Mouse (Mus musculus): Measurements from ENCODE around the gene Pspn. TPM values are rescaled to one million over a fixed set of nuclear protein-coding genes. Genes with fewer than 3 reads are reported as not detected.

Pspn gene
- polyA plus RNA-seq, 1 experiment from 2014 or later, result 0.34 TPM

- Histone ChIP-seq H3K9ac (ENCODE audit: low read length) (no peak overlapping the region), H3K4me2 (ENCODE audit: low read depth, low read length) (no peak overlapping the region), H3K9me3 (replicated peaks; ENCODE audit: control insufficient read depth, low read length) (no peaks in the 10 kb centered on the region), H3K27ac (ENCODE audit: low read length) (no peak overlapping the region), H3K4me3 (ENCODE audit: low read length) (no peak overlapping the region), H3K36me3 (ENCODE audit: control insufficient read depth, insufficient read depth) (no peaks in the 10 kb centered on the region), H3K4me1 (ENCODE audit: control insufficient read depth, insufficient read depth, low read length) (no peaks in the 10 kb centered on the region), H3K27me3 (ENCODE audit: control insufficient read depth, insufficient read depth, low read length) (no peaks in the 10 kb centered on the region; the same call in 1 of the 2 replicates)
- WGBS, result 66% methylated on average over 3 of the region's 3 CpGs
- no peak for ATAC-seq (replicated peaks; ENCODE audit: extremely low read depth, insufficient read depth, low FRiP score)
These were observed 24.4 kb downstream of the Pspn start for GRCm38 (mm10) chr17:56975391-56975790.

DNA sequence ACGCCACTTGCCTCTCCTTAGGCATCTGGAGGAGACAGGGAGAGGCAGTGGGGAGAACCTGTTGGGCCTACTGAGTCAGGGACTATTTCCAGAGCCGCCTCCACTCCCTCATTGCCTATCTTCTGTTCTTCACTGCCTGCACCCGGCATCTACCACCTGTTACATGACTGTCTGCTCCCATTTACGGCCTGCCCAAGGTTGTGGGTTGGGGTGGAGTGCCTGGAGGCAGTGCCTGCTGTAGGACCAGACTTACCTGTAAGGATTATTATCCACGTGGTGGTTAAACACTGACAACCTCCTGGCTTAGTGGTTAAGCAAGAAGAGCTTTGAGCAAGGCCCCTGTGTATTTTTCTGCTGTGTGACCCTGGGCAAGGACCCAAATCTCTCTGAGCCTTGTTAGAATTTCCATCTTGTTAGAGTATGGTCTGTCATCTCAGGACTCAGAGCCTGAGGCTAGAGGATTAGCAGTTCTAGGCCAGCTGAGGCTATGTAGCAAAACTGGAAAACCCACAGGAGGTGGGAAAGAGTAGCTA lies 25.0 kb downstream of the Pspn start:
- H3K27me3 ChIP-seq (ENCODE audit: control insufficient read depth, insufficient read depth, low read length), result no peaks in the 10 kb centered on the region; the same call in 1 of the 2 replicates

GRCm38 (mm10) chr17:56973956-56974707 lies 25.7 kb downstream of the Pspn start:
- no peak for ATAC-seq (replicated peaks; ENCODE audit: extremely low read depth, insufficient read depth, low FRiP score)
- Histone ChIP-seq H3K9me3 (replicated peaks; ENCODE audit: control insufficient read depth, low read length) (no peaks in the 10 kb centered on the region), H3K9ac (ENCODE audit: low read length) (no peak overlapping the region), H3K4me1 (ENCODE audit: control insufficient read depth, insufficient read depth, low read length) (no peaks in the 10 kb centered on the region), H3K27ac (ENCODE audit: low read length) (no peak overlapping the region), H3K27me3 (ENCODE audit: control insufficient read depth, insufficient read depth, low read length) (no peaks in the 10 kb centered on the region; the same call in 1 of the 2 replicates), H3K4me3 (ENCODE audit: low read length) (no peak overlapping the region), H3K4me2 (ENCODE audit: low read depth, low read length) (no peak overlapping the region), H3K36me3 (ENCODE audit: control insufficient read depth, insufficient read depth) (no peaks in the 10 kb centered on the region)
- 57% methylated on average over 12 of the region's 14 CpGs for WGBS

More for the DNA sequence above, 25.0 kb downstream of the Pspn start:
- 66% methylated on average over 5 of the region's 5 CpGs for WGBS
- H3K4me1 ChIP-seq (ENCODE audit: control insufficient read depth, insufficient read depth, low read length), result no peaks in the 10 kb centered on the region
- H3K27ac ChIP-seq (ENCODE audit: low read length), result no peak overlapping the region
- ATAC-seq (replicated peaks; ENCODE audit: extremely low read depth, insufficient read depth, low FRiP score), result no peak
- no peak overlapping the region for H3K4me3 ChIP-seq (ENCODE audit: low read length)
- no peaks in the 10 kb centered on the region for H3K36me3 ChIP-seq (ENCODE audit: control insufficient read depth, insufficient read depth)
- no peaks in the 10 kb centered on the region for H3K9me3 ChIP-seq (replicated peaks; ENCODE audit: control insufficient read depth, low read length)
- H3K9ac ChIP-seq (ENCODE audit: low read length), result no peak overlapping the region
- no peak overlapping the region for H3K4me2 ChIP-seq (ENCODE audit: low read depth, low read length)

GRCm38 (mm10) chr17:56970081-56970480 lies 29.7 kb downstream of the Pspn start:
- Histone ChIP-seq H3K4me2 (ENCODE audit: low read depth, low read length) (no peak overlapping the region), H3K4me1 (ENCODE audit: control insufficient read depth, insufficient read depth, low read length) (no peaks in the 10 kb centered on the region), H3K27me3 (ENCODE audit: control insufficient read depth, insufficient read depth, low read length) (no peaks in the 10 kb centered on the region; the same call in 1 of the 2 replicates), H3K4me3 (ENCODE audit: low read length) (no peak overlapping the region), H3K9me3 (replicated peaks; ENCODE audit: control insufficient read depth, low read length) (no peaks in the 10 kb centered on the region), H3K27ac (ENCODE audit: low read length) (no peak overlapping the region), H3K36me3 (ENCODE audit: control insufficient read depth, insufficient read depth) (no peaks in the 10 kb centered on the region), H3K9ac (ENCODE audit: low read length) (no peak overlapping the region)
- WGBS, result 60% methylated on average over 5 of the region's 5 CpGs
- ATAC-seq (replicated peaks; ENCODE audit: extremely low read depth, insufficient read depth, low FRiP score), result no peak

GRCm38 (mm10) chr17:56969321-56969720 lies 30.5 kb downstream of the Pspn start:
- no peaks in the 10 kb centered on the region for H3K9me3 ChIP-seq (replicated peaks; ENCODE audit: control insufficient read depth, low read length)
- 60% methylated on average over 3 of the region's 3 CpGs for WGBS
- H3K4me2 ChIP-seq (ENCODE audit: low read depth, low read length), result no peak overlapping the region
- H3K4me3 ChIP-seq (ENCODE audit: low read length), result no peak overlapping the region
- no peaks in the 10 kb centered on the region; the same call in 1 of the 2 replicates for H3K27me3 ChIP-seq (ENCODE audit: control insufficient read depth, insufficient read depth, low read length)
- H3K36me3 ChIP-seq (ENCODE audit: control insufficient read depth, insufficient read depth), result no peaks in the 10 kb centered on the region
- H3K9ac ChIP-seq (ENCODE audit: low read length), result no peak overlapping the region
- no peaks in the 10 kb centered on the region for H3K4me1 ChIP-seq (ENCODE audit: control insufficient read depth, insufficient read depth, low read length)
- no peak for ATAC-seq (replicated peaks; ENCODE audit: extremely low read depth, insufficient read depth, low FRiP score)
- no peak overlapping the region for H3K27ac ChIP-seq (ENCODE audit: low read length)

- Histone ChIP-seq H3K4me1 (ENCODE audit: control insufficient read depth, insufficient read depth, low read length) (no peaks in the 10 kb centered on the region), H3K27ac (ENCODE audit: low read length) (no peak overlapping the region), H3K4me3 (ENCODE audit: low read length) (no peak overlapping the region), H3K36me3 (ENCODE audit: control insufficient read depth, insufficient read depth) (no peaks in the 10 kb centered on the region), H3K27me3 (ENCODE audit: control insufficient read depth, insufficient read depth, low read length) (no peaks in the 10 kb centered on the region), H3K4me2 (ENCODE audit: low read depth, low read length) (no peak overlapping the region), H3K9ac (ENCODE audit: low read length) (no peak overlapping the region), H3K9me3 (replicated peaks; ENCODE audit: control insufficient read depth, low read length) (no peaks in the 10 kb centered on the region)
- ATAC-seq (replicated peaks; ENCODE audit: extremely low read depth, insufficient read depth, low FRiP score), result no peak
- 68% methylated on average over 6 of the region's 6 CpGs for WGBS
These were observed 36.2 kb downstream of the Pspn start for GRCm38 (mm10) chr17:56963646-56964045.

DNA sequence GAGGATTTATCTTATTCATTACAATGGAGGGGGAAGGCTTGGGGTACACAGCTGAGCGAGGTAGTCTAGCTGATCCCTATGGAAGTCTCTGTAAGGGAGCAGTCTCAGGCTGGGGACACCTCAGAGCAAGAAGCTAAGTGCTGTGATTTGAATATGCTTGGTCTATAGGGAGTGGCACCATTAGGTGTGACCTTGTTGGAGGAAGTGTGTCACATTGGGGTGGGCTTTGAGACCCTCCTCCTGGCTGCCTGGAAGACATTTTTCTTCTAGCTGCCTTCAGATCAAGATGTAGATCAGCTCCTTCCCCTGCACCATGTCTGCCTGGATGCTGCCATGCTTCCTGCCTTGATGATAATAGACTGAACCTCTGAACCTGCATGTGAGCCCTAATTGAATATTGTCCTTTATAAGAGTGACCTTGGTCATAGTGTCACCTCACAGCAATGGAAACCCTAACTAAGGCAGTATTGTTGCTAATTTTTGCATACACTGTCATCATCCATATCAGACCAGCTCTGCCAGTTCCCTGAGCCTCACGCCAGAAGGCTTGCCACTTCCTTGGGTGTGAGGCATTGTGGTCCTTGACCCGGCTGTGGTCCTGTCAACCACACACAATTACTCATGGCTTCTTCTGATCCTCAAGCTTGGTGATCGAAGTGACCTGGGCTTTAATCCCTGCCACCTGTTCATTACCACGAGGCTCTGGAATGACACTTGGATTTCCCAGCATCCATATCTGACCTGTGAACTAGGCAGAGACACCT lies 37.0 kb downstream of the Pspn start:
- ATAC-seq (replicated peaks; ENCODE audit: extremely low read depth, insufficient read depth, low FRiP score), result no peak
- Histone ChIP-seq H3K27ac (ENCODE audit: low read length) (no peak overlapping the region), H3K27me3 (ENCODE audit: control insufficient read depth, insufficient read depth, low read length) (no peaks in the 10 kb centered on the region)

GRCm38 (mm10) chr17:56961880-56962279 lies 37.9 kb downstream of the Pspn start:
- H3K36me3 ChIP-seq (ENCODE audit: control insufficient read depth, insufficient read depth), result no peaks in the 10 kb centered on the region
- no peak overlapping the region for H3K4me3 ChIP-seq (ENCODE audit: low read length)
- no peaks in the 10 kb centered on the region for H3K9me3 ChIP-seq (replicated peaks; ENCODE audit: control insufficient read depth, low read length)
- 87% methylated on average over 4 of the region's 4 CpGs for WGBS
- no peak overlapping the region for H3K9ac ChIP-seq (ENCODE audit: low read length)
- ATAC-seq (replicated peaks; ENCODE audit: extremely low read depth, insufficient read depth, low FRiP score), result no peak
- H3K4me2 ChIP-seq (ENCODE audit: low read depth, low read length), result no peak overlapping the region
- no peaks in the 10 kb centered on the region for H3K27me3 ChIP-seq (ENCODE audit: control insufficient read depth, insufficient read depth, low read length)
- H3K27ac ChIP-seq (ENCODE audit: low read length), result no peak overlapping the region
- no peaks in the 10 kb centered on the region for H3K4me1 ChIP-seq (ENCODE audit: control insufficient read depth, insufficient read depth, low read length)

More for the DNA sequence above, 37.0 kb downstream of the Pspn start:
- Histone ChIP-seq H3K4me2 (ENCODE audit: low read depth, low read length) (no peak overlapping the region), H3K9ac (ENCODE audit: low read length) (no peak overlapping the region), H3K4me1 (ENCODE audit: control insufficient read depth, insufficient read depth, low read length) (no peaks in the 10 kb centered on the region), H3K9me3 (replicated peaks; ENCODE audit: control insufficient read depth, low read length) (no peaks in the 10 kb centered on the region), H3K4me3 (ENCODE audit: low read length) (no peak overlapping the region), H3K36me3 (ENCODE audit: control insufficient read depth, insufficient read depth) (no peaks in the 10 kb centered on the region)
- 64% methylated on average over 5 of the region's 5 CpGs for WGBS

GRCm38 (mm10) chr17:56958667-56959066 lies 41.2 kb downstream of the Pspn start:
- H3K9ac ChIP-seq (ENCODE audit: low read length), result no peak overlapping the region
- H3K27ac ChIP-seq (ENCODE audit: low read length), result no peak overlapping the region
- H3K4me1 ChIP-seq (ENCODE audit: control insufficient read depth, insufficient read depth, low read length), result no peaks in the 10 kb centered on the region
- 57% methylated on average over 4 of the region's 4 CpGs for WGBS
- no peak for ATAC-seq (replicated peaks; ENCODE audit: extremely low read depth, insufficient read depth, low FRiP score)
- H3K36me3 ChIP-seq (ENCODE audit: control insufficient read depth, insufficient read depth), result no peaks in the 10 kb centered on the region
- H3K4me2 ChIP-seq (ENCODE audit: low read depth, low read length), result no peak overlapping the region
- H3K4me3 ChIP-seq (ENCODE audit: low read length), result no peak overlapping the region
- H3K27me3 ChIP-seq (ENCODE audit: control insufficient read depth, insufficient read depth, low read length), result no peaks in the 10 kb centered on the region
- no peaks in the 10 kb centered on the region for H3K9me3 ChIP-seq (replicated peaks; ENCODE audit: control insufficient read depth, low read length)
